Mouse (Mus musculus): Measurements from ENCODE around the gene Lancl3. TPM values are rescaled to one million over a fixed set of nuclear protein-coding genes. Genes with fewer than 3 reads are reported as not detected.
A peak's percentile ranks its signal among the peaks of the same experiment; 100 is the strongest.

Lancl3 gene
- polyA plus RNA-seq, 1 experiment from 2014 or later, result 0.82 TPM

GRCm38 (mm10) chrX:9240737-9241591 is 41.3 kb downstream of the Lancl3 start:
- DNase-seq (ENCODE audit: low spot score) (no peak), ATAC-seq (replicated peaks; ENCODE audit: low FRiP score, low read depth) (no peak)
- H3K27me3 ChIP-seq (ENCODE audit: insufficient read depth, low read length), result no peaks in the 10 kb centered on the region
- no peak overlapping the region for H3K9ac ChIP-seq (ENCODE audit: low read depth, low read length)
- H3K4me2 ChIP-seq (ENCODE audit: low read length), result no peak overlapping the region
- H3K9me3 ChIP-seq (replicated peaks; ENCODE audit: low read length), result no peaks in the 10 kb centered on the region
- no peak overlapping the region for H3K4me3 ChIP-seq (replicated peaks; ENCODE audit: low read depth, low read length)
- TF ChIP-seq CTCF (IDR thresholded peaks at IDR 0.05; ENCODE audit: low read depth), result no peak
- H3K27ac ChIP-seq, result no peak overlapping the region
- no peaks in the 10 kb centered on the region for H3K36me3 ChIP-seq (ENCODE audit: insufficient read depth, low read length)
- no peaks in the 10 kb centered on the region for H3K4me1 ChIP-seq (replicated peaks; ENCODE audit: insufficient read depth, low read length)
- 72% methylated on average over 5 of the region's 5 CpGs for WGBS

GRCm38 (mm10) chrX:9243381-9243864 is 43.7 kb downstream of the Lancl3 start:
- no peaks in the 10 kb centered on the region for H3K9me3 ChIP-seq (replicated peaks; ENCODE audit: low read length)
- no peaks in the 10 kb centered on the region for H3K4me1 ChIP-seq (replicated peaks; ENCODE audit: insufficient read depth, low read length)
- no peaks in the 10 kb centered on the region for H3K36me3 ChIP-seq (ENCODE audit: insufficient read depth, low read length)
- DNase-seq (ENCODE audit: low spot score) (peak; percentile 57), ATAC-seq (replicated peaks; ENCODE audit: low FRiP score, low read depth) (no peak)
- no peak overlapping the region for H3K4me2 ChIP-seq (ENCODE audit: low read length)
- no peak for TF ChIP-seq CTCF (IDR thresholded peaks at IDR 0.05; ENCODE audit: low read depth)
- WGBS, result 47% methylated on average over 8 of the region's 8 CpGs
- H3K27me3 ChIP-seq (ENCODE audit: insufficient read depth, low read length), result no peaks in the 10 kb centered on the region
- no peak overlapping the region for H3K27ac ChIP-seq
- no peak overlapping the region for H3K4me3 ChIP-seq (replicated peaks; ENCODE audit: low read depth, low read length)
- H3K9ac ChIP-seq (ENCODE audit: low read depth, low read length), result no peak overlapping the region

- no peak overlapping the region for H3K27ac ChIP-seq
- ATAC-seq (replicated peaks; ENCODE audit: low FRiP score, low read depth), result no peak
- no peaks in the 10 kb centered on the region for H3K27me3 ChIP-seq (ENCODE audit: insufficient read depth, low read length)
- WGBS, result 68% methylated on average over 12 of the region's 12 CpGs
- no peak overlapping the region for H3K4me3 ChIP-seq (replicated peaks; ENCODE audit: low read depth, low read length)
- H3K4me2 ChIP-seq (ENCODE audit: low read length), result no peak overlapping the region
- H3K4me1 ChIP-seq (replicated peaks; ENCODE audit: insufficient read depth, low read length), result no peaks in the 10 kb centered on the region
- no peak for DNase-seq (ENCODE audit: low spot score)
- H3K9ac ChIP-seq (ENCODE audit: low read depth, low read length), result no peak overlapping the region
- TF ChIP-seq CTCF (IDR thresholded peaks at IDR 0.05; ENCODE audit: low read depth), result no peak
- no peaks in the 10 kb centered on the region for H3K36me3 ChIP-seq (ENCODE audit: insufficient read depth, low read length)
- no peaks in the 10 kb centered on the region for H3K9me3 ChIP-seq (replicated peaks; ENCODE audit: low read length)
Measured at GRCm38 (mm10) chrX:9244603-9245336, 45.1 kb downstream of the Lancl3 start.

GRCm38 (mm10) chrX:9248911-9249310 is 49.2 kb downstream of the Lancl3 start:
- no peak for TF ChIP-seq CTCF (IDR thresholded peaks at IDR 0.05; ENCODE audit: low read depth)
- H3K27me3 ChIP-seq (ENCODE audit: insufficient read depth, low read length), result no peaks in the 10 kb centered on the region
- ATAC-seq (replicated peaks; ENCODE audit: low FRiP score, low read depth) (0 out of 2 replicates have a peak, but pooled peaks have one; percentile 33), DNase-seq (ENCODE audit: low spot score) (no peak)
- H3K4me1 ChIP-seq (replicated peaks; ENCODE audit: insufficient read depth, low read length), result no peaks in the 10 kb centered on the region
- WGBS, result 42% methylated on average over 5 of the region's 5 CpGs
- H3K36me3 ChIP-seq (ENCODE audit: insufficient read depth, low read length), result no peaks in the 10 kb centered on the region
- H3K27ac ChIP-seq, result no peak overlapping the region
- no peak overlapping the region for H3K4me2 ChIP-seq (ENCODE audit: low read length)
- no peak overlapping the region for H3K9ac ChIP-seq (ENCODE audit: low read depth, low read length)
- H3K9me3 ChIP-seq (replicated peaks; ENCODE audit: low read length), result no peaks in the 10 kb centered on the region
- no peak overlapping the region for H3K4me3 ChIP-seq (replicated peaks; ENCODE audit: low read depth, low read length)

- Histone ChIP-seq H3K4me1 (replicated peaks; ENCODE audit: insufficient read depth, low read length) (no peaks in the 10 kb centered on the region), H3K4me3 (replicated peaks; ENCODE audit: low read depth, low read length) (no peak overlapping the region), H3K4me2 (ENCODE audit: low read length) (no peak overlapping the region), H3K27me3 (ENCODE audit: insufficient read depth, low read length) (no peaks in the 10 kb centered on the region), H3K9me3 (replicated peaks; ENCODE audit: low read length) (no peaks in the 10 kb centered on the region), H3K27ac (no peak overlapping the region), H3K36me3 (ENCODE audit: insufficient read depth, low read length) (no peaks in the 10 kb centered on the region), H3K9ac (ENCODE audit: low read depth, low read length) (no peak overlapping the region)
- WGBS, result 74% methylated on average over 10 of the region's 10 CpGs
- ATAC-seq (replicated peaks; ENCODE audit: low FRiP score, low read depth), result no peak
- DNase-seq (ENCODE audit: low spot score), result no peak
- no peak for TF ChIP-seq CTCF (IDR thresholded peaks at IDR 0.05; ENCODE audit: low read depth)
Measured at GRCm38 (mm10) chrX:9253990-9254389, 54.3 kb downstream of the Lancl3 start.

- Histone ChIP-seq H3K36me3 (ENCODE audit: insufficient read depth, low read length) (no peaks in the 10 kb centered on the region), H3K4me1 (replicated peaks; ENCODE audit: insufficient read depth, low read length) (no peaks in the 10 kb centered on the region), H3K4me3 (replicated peaks; ENCODE audit: low read depth, low read length) (no peak overlapping the region), H3K9ac (ENCODE audit: low read depth, low read length) (no peak overlapping the region), H3K27ac (no peak overlapping the region), H3K9me3 (replicated peaks; ENCODE audit: low read length) (no peaks in the 10 kb centered on the region), H3K27me3 (ENCODE audit: insufficient read depth, low read length) (no peaks in the 10 kb centered on the region), H3K4me2 (ENCODE audit: low read length) (no peak overlapping the region)
- WGBS, result 89% methylated on average over 3 of the region's 3 CpGs
- ATAC-seq (replicated peaks; ENCODE audit: low FRiP score, low read depth) (no peak), DNase-seq (ENCODE audit: low spot score) (no peak)
- no peak for TF ChIP-seq CTCF (IDR thresholded peaks at IDR 0.05; ENCODE audit: low read depth)
Measured at GRCm38 (mm10) chrX:9254901-9255300, 55.2 kb downstream of the Lancl3 start.
